Mouse (Mus musculus) olfactory bulb, adult 2 months (tissue): ENCODE measurements around the gene Fgf15.

Source experiments
- CTCF ChIP-seq: fragments of 200-500 bp; IDR thresholded peaks from 2 replicates; pipeline ENCODE4 v1.5.1; 2012; ENCODE audit warnings: low read depth, mild to moderate bottlenecking, low read length, moderate library complexity; ENCODE audit not compliant: insufficient read depth
- POLR2A ChIP-seq: fragments of 200-500 bp; IDR thresholded peaks from 2 replicates; pipeline ENCODE4 v1.6.1; 2012; ENCODE audit warnings: mild to moderate bottlenecking, low read depth, low read length, moderate library complexity; ENCODE audit not compliant: insufficient read depth

GRCm38 (mm10) chr7:144907793-144908192, 11.5 kb downstream of the Fgf15 start:
- no peak for TF ChIP-seq CTCF
- no peak for TF ChIP-seq POLR2A
